Mouse (Mus musculus) liver, embryonic 15.5 days (tissue): ENCODE measurements at regions not wholly inside any gene's neighbourhood (a gene's known extent, or its start where the extent isn't known, plus 50 kb on each side); places are given as distances from the start of the nearest gene placed in this dataset.

Experiments
- ATAC-seq: fragments of 200-750 bp; cut with Nextera tagmentation; 2 replicates; pipeline ENCODE4 v1.8.0; 2017; ENCODE audit warnings: moderate number of reproducible peaks, mild to moderate bottlenecking, moderate library complexity; ENCODE audit not compliant: insufficient read depth
- H3K27ac ChIP-seq: fragments of 300-500 bp; sonication (generic); replicated peaks from 2 replicates; pipeline ENCODE4 v1.5.1; 2015; ENCODE audit warnings: mild to moderate bottlenecking, inconsistent platforms
- H3K27me3 ChIP-seq: fragments of 300-500 bp; sonication (generic); 2 replicates; pipeline ENCODE4 v1.6.1; 2015; ENCODE audit warnings: mild to moderate bottlenecking, inconsistent platforms
- H3K36me3 ChIP-seq: fragments of 300-500 bp; sonication (generic); replicated peaks from 2 replicates; pipeline ENCODE4 v1.6.1; 2015; ENCODE audit warnings: moderate library complexity, mild to moderate bottlenecking, inconsistent platforms
- H3K4me1 ChIP-seq: fragments of 300-500 bp; sonication (generic); replicated peaks from 2 replicates; pipeline ENCODE4 v1.6.1; 2015; ENCODE audit warnings: inconsistent platforms
- H3K4me2 ChIP-seq: fragments of 300-500 bp; sonication (generic); 2 replicates; pipeline ENCODE4 v1.6.1; 2015; ENCODE audit warnings: moderate library complexity, mild to moderate bottlenecking, inconsistent platforms
- H3K4me3 ChIP-seq: fragments of 300-500 bp; sonication (generic); replicated peaks from 2 replicates; pipeline ENCODE4 v1.5.1; 2015; ENCODE audit warnings: mild to moderate bottlenecking, inconsistent platforms
- H3K9ac ChIP-seq: fragments of 300-500 bp; sonication (generic); 2 replicates; pipeline ENCODE4 v1.6.1; 2015; ENCODE audit warnings: moderate library complexity, mild to moderate bottlenecking, inconsistent platforms
- H3K9me3 ChIP-seq: fragments of 300-500 bp; sonication (generic); replicated peaks from 2 replicates; pipeline ENCODE4 v1.6.1; 2016; ENCODE audit warnings: inconsistent platforms
- whole genome bisulfite sequencing: fragments of 180-500 bp; shearing (Covaris S2); methylation state at CpG from one replicate; pipeline ENCODE4 v1.1.7; 2015; ENCODE audit warnings: mixed read lengths; ENCODE audit not compliant: insufficient replicate concordance; 5-methylcytosine and 5-hydroxymethylcytosine counted together

DNA sequence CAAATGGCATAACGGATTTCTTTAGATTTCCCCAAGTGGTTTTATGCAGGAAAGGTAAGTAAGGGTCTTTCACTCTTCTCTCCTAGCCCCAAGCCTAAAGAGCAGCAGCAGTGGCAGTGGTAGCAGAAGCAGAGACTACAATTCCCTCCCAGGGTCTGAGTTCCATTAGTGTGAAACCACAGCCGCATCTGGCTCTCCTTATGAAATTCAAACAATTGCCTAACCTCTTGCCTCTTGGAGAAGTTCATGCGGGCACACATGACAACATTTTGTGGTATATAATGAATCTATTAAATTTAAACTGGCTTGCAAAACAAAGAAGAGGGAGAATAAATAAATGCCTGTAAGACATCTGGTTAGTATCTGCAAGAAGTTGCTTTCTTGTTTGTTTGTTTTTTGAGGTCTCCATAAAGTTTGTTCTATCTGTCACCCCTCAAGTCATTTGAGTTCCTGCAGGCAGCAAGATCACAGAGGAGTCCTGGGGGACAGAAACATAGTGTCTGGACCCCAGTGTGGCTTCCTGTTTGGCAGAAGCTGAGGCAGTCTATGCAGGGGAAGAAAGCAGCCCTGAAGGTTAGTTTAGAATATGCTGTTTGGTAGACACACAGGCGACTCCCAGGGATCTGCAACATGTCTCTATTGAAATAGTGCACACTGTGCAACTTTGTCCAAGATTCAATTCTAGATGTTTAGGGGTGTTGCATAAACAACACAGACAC, 578.9 kb downstream of the Kctd12 start:
- Histone ChIP-seq H3K9me3 (no peaks in the 10 kb centered on the region), H3K9ac (no peak overlapping the region), H3K27ac (no peak overlapping the region), H3K4me2 (no peak overlapping the region), H3K36me3 (no peaks in the 10 kb centered on the region), H3K4me1 (no peaks in the 10 kb centered on the region), H3K4me3 (no peak overlapping the region), H3K27me3 (no peaks in the 10 kb centered on the region)
- ATAC-seq = no peak
- 36% methylated on average over 4 of the region's 4 CpGs for WGBS

DNA sequence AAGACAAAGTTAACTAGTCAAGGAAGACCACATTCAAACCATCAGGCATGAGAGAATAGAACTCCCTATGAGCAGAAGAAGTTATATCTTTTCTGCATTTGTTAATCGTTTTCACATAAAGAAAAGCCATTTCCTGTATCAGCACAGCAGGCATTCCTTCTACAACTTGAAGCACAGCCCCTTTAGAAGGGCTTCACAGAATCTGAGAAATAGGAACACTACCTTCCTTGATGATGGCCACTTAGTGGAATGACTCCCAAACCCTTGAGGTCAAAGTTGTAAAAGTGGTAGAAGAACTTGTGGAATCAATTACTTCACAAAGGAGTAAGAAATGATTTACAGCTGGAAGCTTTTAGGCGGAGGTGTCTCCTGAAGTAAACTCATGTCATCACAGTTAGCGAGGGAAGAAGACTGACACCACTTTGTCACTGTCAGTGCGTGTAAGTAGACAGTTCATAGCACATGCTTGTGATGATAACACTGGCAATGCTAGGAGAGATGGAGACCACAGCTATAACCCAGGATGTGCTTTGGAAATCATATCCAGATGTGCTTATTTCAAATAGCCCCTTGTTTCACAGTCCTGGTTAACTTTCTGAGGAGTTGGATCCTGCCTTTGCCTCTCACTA, 580.3 kb downstream of the Kctd12 start:
- Histone ChIP-seq H3K9me3 (no peaks in the 10 kb centered on the region), H3K4me3 (no peak overlapping the region), H3K36me3 (no peaks in the 10 kb centered on the region), H3K4me2 (no peak overlapping the region), H3K27ac (no peak overlapping the region), H3K4me1 (no peaks in the 10 kb centered on the region), H3K9ac (no peak overlapping the region), H3K27me3 (no peaks in the 10 kb centered on the region)
- WGBS = 55% methylated on average over 4 of the region's 4 CpGs
- ATAC-seq = no peak

DNA sequence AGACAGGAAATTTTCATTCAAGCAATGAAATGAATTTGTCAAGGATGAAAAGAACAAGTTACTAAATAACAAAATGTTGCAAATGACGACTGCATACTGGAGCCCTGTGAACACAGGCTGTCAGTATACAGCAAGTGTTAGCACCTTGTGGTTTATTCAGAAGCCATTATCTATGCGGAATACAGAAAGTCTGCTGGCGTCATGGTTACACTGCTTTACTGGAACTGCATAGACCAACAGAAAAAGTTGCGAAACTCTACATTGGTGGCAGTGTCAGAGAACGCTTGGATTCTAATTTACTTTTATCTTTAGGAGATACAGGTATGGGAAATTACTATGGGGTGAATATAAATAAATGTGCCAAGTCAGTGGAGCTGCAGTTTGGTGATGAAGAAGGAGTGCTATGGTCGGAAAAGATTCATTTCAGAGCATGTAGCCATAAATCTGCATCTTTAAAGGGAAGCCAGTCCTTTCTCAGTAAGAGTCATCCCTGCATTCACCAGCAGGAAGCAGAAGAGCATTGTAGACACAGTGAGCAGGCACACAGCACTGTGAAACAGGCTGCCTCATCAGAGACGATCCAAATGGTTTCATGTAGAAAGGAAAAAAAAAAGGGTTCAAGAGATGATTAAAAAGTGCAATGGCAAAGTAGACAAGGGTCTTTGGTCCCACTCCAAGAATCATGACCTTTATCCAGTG, 586.3 kb downstream of the Kctd12 start:
- Histone ChIP-seq H3K9me3 (no peaks in the 10 kb centered on the region), H3K36me3 (no peaks in the 10 kb centered on the region), H3K27me3 (no peaks in the 10 kb centered on the region), H3K4me1 (no peaks in the 10 kb centered on the region), H3K9ac (no peak overlapping the region), H3K27ac (no peak overlapping the region), H3K4me3 (no peak overlapping the region), H3K4me2 (no peak overlapping the region)
- 52% methylated on average over 7 of the region's 7 CpGs for WGBS
- no peak for ATAC-seq

DNA sequence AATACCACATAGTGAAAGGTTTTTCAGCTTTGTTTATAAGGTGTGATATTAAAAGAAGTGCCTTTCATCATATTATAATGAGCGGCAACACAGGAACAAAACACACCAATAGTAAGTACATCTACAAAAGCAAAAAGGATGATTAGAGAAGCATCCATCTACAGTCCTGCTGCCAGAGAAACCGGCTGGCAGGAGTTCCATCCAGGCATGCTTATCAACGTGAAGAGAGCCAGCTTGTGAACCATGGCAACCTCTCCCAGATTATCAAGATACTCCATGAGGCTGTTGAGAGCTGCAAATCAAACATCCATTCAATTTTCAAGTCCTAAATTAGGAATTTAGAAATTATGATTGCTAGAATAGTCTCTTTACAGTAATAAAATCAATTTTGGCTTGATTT, 590.1 kb downstream of the Kctd12 start:
- H3K9me3 ChIP-seq = no peaks in the 10 kb centered on the region
- no peak for ATAC-seq
- H3K27me3 ChIP-seq = no peaks in the 10 kb centered on the region
- H3K4me2 ChIP-seq = no peak overlapping the region
- WGBS = 59% methylated on average over 3 of the region's 3 CpGs
- H3K27ac ChIP-seq = no peak overlapping the region
- H3K4me3 ChIP-seq = no peak overlapping the region
- no peaks in the 10 kb centered on the region for H3K4me1 ChIP-seq
- no peaks in the 10 kb centered on the region for H3K36me3 ChIP-seq
- H3K9ac ChIP-seq = no peak overlapping the region

DNA sequence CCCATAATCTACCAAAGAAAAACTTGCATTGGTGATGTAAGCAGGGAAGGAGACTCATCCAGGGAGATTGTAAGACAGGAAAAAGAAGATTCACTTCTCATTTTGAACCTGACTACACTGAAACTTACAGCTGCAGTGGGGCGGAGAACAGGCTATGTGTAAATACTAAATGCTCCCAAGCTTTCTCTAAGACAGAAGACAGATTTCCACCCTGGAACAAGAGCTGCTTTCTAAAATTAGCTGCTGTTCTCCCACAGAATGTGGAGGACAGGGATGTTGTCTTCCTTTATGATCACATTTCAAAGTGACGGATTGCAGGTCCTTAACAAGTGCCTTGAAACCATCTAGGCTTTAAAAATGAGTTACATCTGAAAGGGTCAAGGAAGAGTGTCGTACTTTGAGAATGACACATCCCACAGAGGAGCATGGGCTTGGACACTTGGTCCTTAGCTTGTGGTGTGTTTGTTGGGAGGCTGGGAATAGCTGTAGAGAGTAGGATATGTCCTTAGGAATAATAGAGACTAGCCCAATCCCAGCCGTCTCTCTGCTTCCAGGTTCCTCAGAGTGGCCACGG, 609.4 kb downstream of the Kctd12 start:
- Histone ChIP-seq H3K4me3 (no peak overlapping the region), H3K9me3 (no peaks in the 10 kb centered on the region), H3K4me1 (no peaks in the 10 kb centered on the region), H3K36me3 (no peaks in the 10 kb centered on the region), H3K27me3 (no peaks in the 10 kb centered on the region), H3K4me2 (no peak overlapping the region), H3K27ac (no peak overlapping the region), H3K9ac (no peak overlapping the region)
- no peak for ATAC-seq
- WGBS = 66% methylated on average over 5 of the region's 5 CpGs

DNA sequence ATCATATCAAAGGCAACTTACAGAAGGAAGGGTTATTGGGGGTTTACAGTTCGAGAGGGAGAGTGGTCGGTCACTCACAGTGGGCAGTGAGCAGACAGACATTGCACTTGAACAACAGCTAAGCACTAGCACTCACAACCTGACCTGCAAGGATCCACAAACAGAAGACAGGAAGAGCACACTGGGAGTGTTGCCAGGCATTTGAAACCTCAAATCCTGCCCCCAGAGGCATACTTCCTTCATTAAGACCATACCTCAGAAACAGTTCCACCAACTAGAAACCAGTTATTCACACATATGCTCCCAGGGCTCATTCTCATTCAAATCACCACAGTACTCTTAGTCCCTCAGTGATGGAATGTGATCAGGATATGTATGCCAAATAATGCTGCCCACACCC, 620.8 kb downstream of the Kctd12 start:
- 57% methylated on average over 2 of the region's 2 CpGs for WGBS
- Histone ChIP-seq H3K36me3 (no peaks in the 10 kb centered on the region), H3K4me3 (no peak overlapping the region), H3K27me3 (no peaks in the 10 kb centered on the region), H3K27ac (no peak overlapping the region), H3K9me3 (no peaks in the 10 kb centered on the region), H3K4me1 (no peaks in the 10 kb centered on the region), H3K9ac (no peak overlapping the region), H3K4me2 (no peak overlapping the region)
- no peak for ATAC-seq

DNA sequence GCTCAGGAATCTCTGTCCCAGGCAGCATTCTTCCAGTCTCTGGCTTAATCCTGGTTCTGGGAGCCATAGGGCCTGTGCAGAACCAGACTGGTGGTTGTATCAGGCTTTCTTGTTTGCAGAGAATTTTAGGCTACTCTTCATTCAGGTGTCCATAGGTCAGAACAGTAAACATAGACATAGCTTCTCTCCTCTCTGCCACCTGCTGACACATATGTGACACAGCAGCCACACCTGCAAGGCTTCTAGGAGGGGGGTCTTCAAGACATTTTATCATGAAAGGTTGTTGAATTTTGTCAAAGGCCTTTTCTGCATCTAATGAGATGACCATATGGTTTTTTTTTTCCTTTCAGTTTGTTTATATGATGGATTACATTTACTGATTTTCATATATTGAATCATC, 599.7 kb downstream of the Lmo7 start:
- no peak overlapping the region for H3K4me3 ChIP-seq
- H3K4me2 ChIP-seq = no peak overlapping the region
- no peak for ATAC-seq
- H3K4me1 ChIP-seq = no peaks in the 10 kb centered on the region
- no peaks in the 10 kb centered on the region for H3K27me3 ChIP-seq
- no peaks in the 10 kb centered on the region for H3K36me3 ChIP-seq
- H3K27ac ChIP-seq = no peak overlapping the region
- no peak overlapping the region for H3K9ac ChIP-seq
- H3K9me3 ChIP-seq = no peaks in the 10 kb centered on the region

DNA sequence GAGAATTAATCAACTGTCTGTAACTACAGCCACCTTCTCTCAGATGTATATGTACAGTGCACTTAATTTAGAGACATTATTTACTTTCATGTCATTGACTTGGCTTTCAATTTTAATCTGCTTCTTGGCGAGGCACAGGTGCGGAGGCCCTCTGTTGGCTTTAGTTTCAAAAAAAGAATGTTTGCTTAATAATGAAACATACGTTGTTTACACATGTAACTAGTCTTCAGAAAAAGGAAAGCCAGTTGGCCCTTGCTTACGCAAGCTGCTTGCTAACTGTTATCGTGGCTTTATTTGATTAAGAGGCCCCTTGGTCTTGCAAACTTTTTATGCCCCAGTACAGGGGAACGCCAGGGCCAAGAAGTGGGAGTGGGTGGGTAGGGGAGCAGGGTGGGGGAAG, 576.6 kb downstream of the Lmo7 start:
- H3K4me3 ChIP-seq = no peak overlapping the region
- no peaks in the 10 kb centered on the region for H3K4me1 ChIP-seq
- no peaks in the 10 kb centered on the region for H3K27me3 ChIP-seq
- H3K9ac ChIP-seq = no peak overlapping the region
- no peak overlapping the region for H3K27ac ChIP-seq
- H3K9me3 ChIP-seq = no peaks in the 10 kb centered on the region
- H3K36me3 ChIP-seq = no peaks in the 10 kb centered on the region
- WGBS = 63% methylated on average over 6 of the region's 6 CpGs
- H3K4me2 ChIP-seq = no peak overlapping the region
- ATAC-seq = no peak

DNA sequence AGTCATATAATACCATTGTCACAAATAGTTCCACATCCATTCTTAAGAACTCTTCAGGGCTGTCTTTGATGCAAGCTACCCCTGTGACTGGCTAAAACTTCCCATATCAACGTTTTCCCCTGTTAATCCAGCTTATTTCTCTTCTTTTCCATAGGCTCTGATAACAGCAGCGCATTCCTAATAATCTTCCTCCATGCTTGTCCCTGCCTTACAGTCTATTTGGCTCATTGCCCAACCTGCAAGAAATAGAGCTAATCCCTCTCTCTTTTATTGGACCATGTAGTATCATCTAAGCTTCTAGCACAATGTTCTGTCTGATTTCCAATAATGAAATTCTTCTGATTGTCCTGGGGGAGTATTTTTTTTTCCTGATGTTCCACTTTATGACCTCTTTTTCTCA, 573.1 kb downstream of the Lmo7 start:
- H3K27me3 ChIP-seq = no peaks in the 10 kb centered on the region
- H3K9me3 ChIP-seq = no peaks in the 10 kb centered on the region
- no peak overlapping the region for H3K9ac ChIP-seq
- 44% methylated on average over 2 of the region's 2 CpGs for WGBS
- no peaks in the 10 kb centered on the region for H3K36me3 ChIP-seq
- no peak for ATAC-seq
- no peaks in the 10 kb centered on the region for H3K4me1 ChIP-seq
- no peak overlapping the region for H3K4me2 ChIP-seq
- H3K27ac ChIP-seq = no peak overlapping the region
- H3K4me3 ChIP-seq = no peak overlapping the region

DNA sequence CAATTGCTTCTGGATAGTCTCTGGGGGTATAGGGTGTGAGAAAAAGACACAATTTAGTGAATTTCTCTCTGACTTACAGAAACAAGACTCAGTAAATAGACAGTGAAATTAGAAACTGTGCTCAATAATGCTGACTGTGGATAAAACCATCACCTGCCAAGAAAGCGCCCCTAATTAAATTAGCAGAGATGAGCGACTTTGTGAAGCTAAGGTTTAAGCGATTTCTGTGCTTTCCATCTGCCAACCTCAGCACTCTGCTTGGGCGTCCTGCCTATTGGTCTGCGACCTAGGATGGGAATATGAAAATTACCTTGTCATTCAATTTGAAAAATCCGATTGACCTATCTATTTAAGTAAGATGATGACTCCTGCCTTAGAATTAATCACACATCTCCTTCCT, 570.5 kb downstream of the Lmo7 start:
- H3K27me3 ChIP-seq = no peaks in the 10 kb centered on the region
- no peaks in the 10 kb centered on the region for H3K36me3 ChIP-seq
- no peak overlapping the region for H3K4me2 ChIP-seq
- no peak overlapping the region for H3K9ac ChIP-seq
- no peak for ATAC-seq
- no peaks in the 10 kb centered on the region for H3K4me1 ChIP-seq
- H3K9me3 ChIP-seq = no peaks in the 10 kb centered on the region
- no peak overlapping the region for H3K4me3 ChIP-seq
- H3K27ac ChIP-seq = no peak overlapping the region
- WGBS = 67% methylated on average over 6 of the region's 6 CpGs

DNA sequence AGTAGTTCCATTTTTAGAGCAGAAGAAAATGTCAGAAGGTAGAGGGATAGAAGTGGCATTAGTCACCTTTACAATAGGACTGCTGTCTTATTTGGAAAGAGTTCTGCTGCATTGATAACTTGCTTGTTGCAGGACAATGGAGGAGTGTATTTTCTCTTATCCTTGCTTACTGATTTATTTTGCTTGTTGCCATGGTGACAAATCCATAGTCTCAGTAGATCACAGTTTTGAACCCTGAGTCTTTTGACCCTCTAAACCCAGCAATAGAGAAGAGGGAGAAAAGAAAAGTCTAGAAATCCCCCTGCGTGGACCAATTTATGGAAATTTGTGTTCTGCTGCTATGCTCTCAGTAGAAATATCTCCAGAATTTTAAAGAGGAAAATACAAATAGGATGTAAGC, 561.6 kb downstream of the Lmo7 start:
- H3K4me3 ChIP-seq = no peak overlapping the region
- no peaks in the 10 kb centered on the region for H3K4me1 ChIP-seq
- WGBS = 67% methylated on average over 1 of the region's 1 CpGs
- no peak for ATAC-seq
- H3K27me3 ChIP-seq = no peaks in the 10 kb centered on the region
- H3K36me3 ChIP-seq = no peaks in the 10 kb centered on the region
- no peak overlapping the region for H3K27ac ChIP-seq
- no peak overlapping the region for H3K4me2 ChIP-seq
- H3K9me3 ChIP-seq = no peaks in the 10 kb centered on the region
- H3K9ac ChIP-seq = no peak overlapping the region
